Mouse (Mus musculus) hindbrain, embryonic 12.5 days (tissue): ENCODE results near the gene Cda. TPM values are rescaled to one million over a fixed set of nuclear protein-coding genes. Genes with fewer than 3 reads are reported as not detected.
A peak's percentile ranks its signal among the peaks of the same experiment; 100 is the strongest.
"Not testable (repeated sequence)": the region's sequence is repeated elsewhere in the genome, so short reads cannot be mapped to it uniquely, and the experiment has no call there.

Experiments used
- ATAC-seq: fragments of 200-750 bp; cut with Nextera tagmentation; 2 replicates; pipeline ENCODE4 v1.8.0; 2017; ENCODE audit warnings: moderate TSS enrichment; ENCODE audit not compliant: low FRiP score
- H3K27ac ChIP-seq: fragments of 300-500 bp; sonication (generic); 2 replicates; pipeline ENCODE4 v1.5.1; 2016; ENCODE audit warnings: mild to moderate bottlenecking
- H3K27me3 ChIP-seq: fragments of 300-500 bp; sonication (generic); 2 replicates; pipeline ENCODE4 v1.6.1; 2016; ENCODE audit warnings: mild to moderate bottlenecking
- H3K36me3 ChIP-seq: fragments of 300-500 bp; sonication (generic); 2 replicates; pipeline ENCODE4 v1.6.1; 2016; ENCODE audit warnings: mild to moderate bottlenecking
- H3K4me1 ChIP-seq: fragments of 300-500 bp; sonication (generic); 2 replicates; pipeline ENCODE4 v1.6.1; 2016
- H3K4me2 ChIP-seq: fragments of 300-500 bp; sonication (generic); replicated peaks from 2 replicates; pipeline ENCODE4 v1.6.1; 2016; ENCODE audit warnings: mild to moderate bottlenecking
- H3K4me3 ChIP-seq: fragments of 300-500 bp; sonication (generic); 2 replicates; pipeline ENCODE4 v1.5.1; 2016; ENCODE audit warnings: mild to moderate bottlenecking
- H3K9ac ChIP-seq: fragments of 300-500 bp; sonication (generic); 2 replicates; pipeline ENCODE4 v1.6.1; 2016; ENCODE audit warnings: mild to moderate bottlenecking, moderate library complexity
- H3K9me3 ChIP-seq: fragments of 300-500 bp; sonication (generic); replicated peaks from 2 replicates; pipeline ENCODE4 v1.6.1; 2016; ENCODE audit warnings: mild to moderate bottlenecking
- WGBS: fragments of 180-500 bp; shearing (Covaris S2); methylation state at CpG from one replicate; pipeline ENCODE4 v1.1.7; 2016; 5-methylcytosine and 5-hydroxymethylcytosine counted together
- polyA plus RNA-seq: library from polyadenylated mRNA; unstranded; fragments of >200 nt; fragmentation: Nextera tagmentation; extraction: Ambion mirVana; gene quantifications from 2 replicates; pipeline ENCODE4 v1.2.1, GENCODE M21; 2016

Gene Cda
- polyA plus RNA-seq, 1 experiment from 2014 or later, result 4.4 TPM

DNA sequence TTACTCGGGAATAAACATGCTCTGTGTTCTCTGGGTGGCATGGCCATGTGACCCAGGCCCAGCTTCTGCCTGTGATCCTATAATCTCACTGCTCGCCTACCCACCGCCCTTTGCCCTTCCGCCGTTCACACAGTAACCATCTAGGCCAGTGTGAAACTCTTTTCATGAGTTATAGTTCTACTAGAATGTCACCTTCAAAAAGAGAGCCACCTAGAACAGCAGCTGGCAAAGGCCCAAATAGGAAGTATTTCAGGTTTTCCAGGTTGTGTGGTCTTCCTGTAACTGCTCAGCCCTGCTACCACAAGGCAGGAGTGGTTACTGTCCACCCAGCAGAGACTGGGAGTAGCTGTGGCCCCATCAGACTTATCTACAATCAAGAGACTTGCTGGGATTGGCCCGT is 25.0 kb downstream of the Cda start:
- ATAC-seq, result no peak
- H3K27ac ChIP-seq, result no peak overlapping the region
- H3K9me3 ChIP-seq, result no peaks in the 10 kb centered on the region
- no peaks in the 10 kb centered on the region for H3K4me1 ChIP-seq
- no peaks in the 10 kb centered on the region for H3K36me3 ChIP-seq
- 83% methylated on average over 6 of the region's 6 CpGs for WGBS
- no peak overlapping the region for H3K9ac ChIP-seq
- no peaks in the 10 kb centered on the region; the same call in 1 of the 2 replicates for H3K27me3 ChIP-seq
- no peak overlapping the region for H3K4me3 ChIP-seq
- no peak overlapping the region for H3K4me2 ChIP-seq

DNA sequence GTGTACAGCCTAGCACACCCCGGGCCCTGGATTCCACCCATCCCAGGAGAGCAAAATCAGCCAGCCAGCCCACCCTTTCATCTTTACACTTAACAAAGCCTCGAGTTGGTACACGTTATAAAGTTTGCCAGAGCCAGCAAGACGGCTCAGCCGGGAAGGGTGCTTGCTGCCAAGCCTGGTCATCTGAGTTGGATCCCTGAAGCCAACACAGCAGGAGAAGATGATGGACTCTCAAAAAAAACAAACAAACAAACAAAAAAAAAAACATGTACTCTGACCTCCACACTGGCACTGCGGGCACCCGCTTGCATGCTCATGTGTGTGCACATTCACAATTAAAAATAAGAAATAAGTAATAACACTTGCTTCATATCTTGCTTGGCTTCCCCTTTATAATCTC is 25.7 kb downstream of the Cda start:
- Histone ChIP-seq H3K9me3 (no peaks in the 10 kb centered on the region), H3K36me3 (no peaks in the 10 kb centered on the region), H3K9ac (no peak overlapping the region), H3K27me3 (no peaks in the 10 kb centered on the region; the same call in 1 of the 2 replicates), H3K4me3 (no peak overlapping the region), H3K4me1 (no peaks in the 10 kb centered on the region), H3K4me2 (no peak overlapping the region), H3K27ac (no peak overlapping the region)
- WGBS, result 82% methylated on average over 7 of the region's 7 CpGs
- no peak for ATAC-seq

DNA sequence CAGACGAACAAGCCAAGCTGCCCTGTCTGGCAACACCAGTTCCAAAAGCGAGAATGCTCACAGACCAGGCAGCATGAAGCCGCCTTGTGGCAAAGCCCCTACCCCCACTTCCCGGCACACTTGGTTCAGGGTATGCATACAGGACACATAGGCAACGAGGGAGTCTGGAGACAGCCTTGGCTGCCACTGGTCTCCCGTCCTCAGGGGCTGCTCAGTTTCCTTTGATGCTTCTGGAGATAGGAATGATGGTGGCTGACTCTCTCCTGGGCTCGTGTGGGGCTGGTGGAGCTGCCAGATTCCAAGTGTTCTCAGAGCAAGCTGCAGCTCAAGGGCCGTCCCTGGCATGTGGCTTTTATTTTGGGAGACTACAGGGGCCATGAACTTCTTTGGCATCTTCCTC is 26.4 kb downstream of the Cda start:
- Histone ChIP-seq H3K27me3 (no peaks in the 10 kb centered on the region; the same call in 1 of the 2 replicates), H3K4me3 (no peak overlapping the region), H3K9ac (no peak overlapping the region), H3K9me3 (no peaks in the 10 kb centered on the region), H3K4me1 (no peaks in the 10 kb centered on the region), H3K4me2 (no peak overlapping the region), H3K36me3 (no peaks in the 10 kb centered on the region), H3K27ac (no peak overlapping the region)
- ATAC-seq, result no peak
- WGBS, result 70% methylated on average over 8 of the region's 8 CpGs

DNA sequence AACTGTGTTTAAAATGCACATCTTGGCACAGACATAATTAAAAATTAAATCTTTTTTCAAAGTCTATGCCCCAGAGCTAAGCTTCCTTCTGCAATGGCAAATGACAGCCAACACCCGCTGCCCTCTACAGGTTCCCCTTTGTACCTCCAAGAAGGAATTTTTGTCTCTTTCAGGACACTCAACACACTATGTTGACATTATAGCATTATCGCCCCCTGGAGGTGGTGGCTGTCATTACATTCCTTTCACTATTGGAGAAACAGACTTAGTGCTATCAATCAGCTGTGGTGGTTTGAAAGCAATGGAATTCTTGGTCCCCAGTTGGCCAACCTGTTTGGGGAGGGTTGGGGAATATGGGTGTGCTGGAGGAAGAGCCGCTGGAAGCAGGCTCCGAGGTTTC is 27.8 kb downstream of the Cda start:
- Histone ChIP-seq H3K4me2 (no peak overlapping the region), H3K4me1 (no peaks in the 10 kb centered on the region), H3K36me3 (no peaks in the 10 kb centered on the region), H3K4me3 (no peak overlapping the region), H3K9me3 (no peaks in the 10 kb centered on the region), H3K27ac (no peak overlapping the region), H3K27me3 (no peaks in the 10 kb centered on the region; the same call in 1 of the 2 replicates), H3K9ac (no peak overlapping the region)
- no peak for ATAC-seq
- WGBS, result 27% methylated on average over 4 of the region's 4 CpGs

DNA sequence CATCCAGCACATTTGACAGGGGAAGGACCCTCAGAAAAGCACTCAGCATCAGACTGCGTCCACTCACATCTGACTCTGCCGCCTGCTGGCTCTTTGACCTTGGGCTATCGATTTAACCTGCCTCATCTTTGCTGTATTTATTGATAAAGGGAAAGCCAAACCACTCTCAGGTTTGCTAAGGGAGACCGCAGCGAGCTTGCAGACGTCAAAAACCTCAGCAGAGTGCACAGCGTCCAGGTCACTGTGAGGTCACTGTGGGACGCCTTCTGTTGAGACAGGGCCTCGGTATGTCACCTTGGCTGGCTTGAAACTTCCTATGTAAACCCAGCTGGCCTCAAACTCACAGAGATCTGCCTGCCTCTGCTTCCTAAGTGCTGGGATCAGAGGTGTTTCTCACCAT is 30.5 kb downstream of the Cda start:
- no peaks in the 10 kb centered on the region for H3K4me1 ChIP-seq
- H3K9ac ChIP-seq, result no peak overlapping the region
- H3K27ac ChIP-seq, result no peak overlapping the region
- no peak for ATAC-seq
- H3K4me2 ChIP-seq, result no peak overlapping the region
- no peaks in the 10 kb centered on the region for H3K36me3 ChIP-seq
- H3K9me3 ChIP-seq, result no peaks in the 10 kb centered on the region
- 76% methylated on average over 9 of the region's 9 CpGs for WGBS
- no peak overlapping the region for H3K4me3 ChIP-seq
- H3K27me3 ChIP-seq, result no peaks in the 10 kb centered on the region

DNA sequence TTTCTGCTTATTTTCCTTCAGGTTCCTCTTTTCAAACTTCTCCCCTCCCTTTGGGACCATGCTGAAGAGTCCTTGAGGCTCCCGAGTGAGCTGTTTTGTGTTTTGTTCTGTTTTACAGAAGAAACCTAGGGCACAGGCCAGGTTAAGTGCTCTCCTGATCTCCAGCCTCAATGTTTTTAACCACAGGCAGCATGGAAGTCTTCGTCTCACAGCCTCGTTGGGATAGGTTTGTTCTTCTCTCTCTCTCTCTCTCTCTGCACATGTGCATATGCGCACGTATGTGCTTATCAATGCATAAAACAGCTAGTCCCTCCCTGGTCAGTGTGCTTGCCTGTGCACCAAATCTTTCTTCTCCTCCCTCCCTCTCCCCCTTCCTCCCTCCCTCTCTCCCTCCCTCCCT is 30.9 kb downstream of the Cda start:
- H3K4me3 ChIP-seq, result no peak overlapping the region
- 0 out of 2 replicates have a peak, but pooled peaks cover 3% of the 10 kb centered on the region for H3K27me3 ChIP-seq
- no peak for ATAC-seq
- no peaks in the 10 kb centered on the region for H3K4me1 ChIP-seq
- no peak overlapping the region for H3K4me2 ChIP-seq
- no peaks in the 10 kb centered on the region for H3K9me3 ChIP-seq
- 79% methylated on average over 5 of the region's 5 CpGs for WGBS
- no peaks in the 10 kb centered on the region for H3K36me3 ChIP-seq
- no peak overlapping the region for H3K27ac ChIP-seq
- H3K9ac ChIP-seq, result no peak overlapping the region

DNA sequence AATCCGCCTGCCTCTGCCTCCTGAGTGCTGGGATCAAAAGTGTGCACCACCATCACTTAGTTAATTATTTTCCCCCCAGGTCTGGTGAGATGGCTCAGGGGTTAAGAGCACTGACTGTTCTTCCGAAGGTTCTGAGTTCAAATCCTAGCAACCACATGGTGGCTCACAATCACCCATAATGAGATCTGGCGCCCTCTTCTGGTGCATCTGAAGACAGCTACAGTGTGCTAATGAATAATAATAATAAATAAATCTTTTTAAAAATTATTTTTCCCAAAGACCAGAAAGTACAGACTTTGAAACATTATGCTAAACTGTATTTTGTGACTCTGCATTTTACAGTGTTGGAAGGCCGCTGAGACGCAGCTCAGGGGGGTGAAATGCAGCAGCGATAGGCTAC is 32.1 kb downstream of the Cda start:
- Histone ChIP-seq H3K27me3 (peaks cover 10% of the 10 kb centered on the region; the same call in 1 of the 2 replicates), H3K9ac (no peak overlapping the region), H3K4me2 (no peak overlapping the region), H3K4me3 (no peak overlapping the region), H3K27ac (no peak overlapping the region), H3K9me3 (no peaks in the 10 kb centered on the region), H3K4me1 (no peaks in the 10 kb centered on the region), H3K36me3 (no peaks in the 10 kb centered on the region)
- 84% methylated on average over 6 of the region's 6 CpGs for WGBS
- no peak for ATAC-seq

DNA sequence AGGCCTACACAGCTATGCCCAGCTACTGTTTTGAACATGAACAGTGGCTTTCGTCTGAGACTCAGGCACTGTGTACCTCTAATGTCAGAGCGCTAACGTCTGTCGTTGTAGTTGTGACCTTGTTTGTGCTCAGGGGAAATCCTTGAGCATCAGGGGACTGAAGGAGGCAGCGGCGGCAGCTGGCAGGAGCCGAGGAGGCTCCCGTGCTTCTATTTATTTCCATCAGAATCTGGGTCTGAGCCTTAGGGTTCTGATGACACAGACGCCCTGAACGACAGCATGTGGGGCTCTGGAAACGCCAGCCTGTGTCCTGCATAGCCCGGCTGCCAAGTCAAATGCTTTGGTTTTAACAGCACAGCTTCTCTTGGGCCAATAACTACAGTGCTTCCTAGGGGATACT is 32.8 kb downstream of the Cda start:
- Histone ChIP-seq H3K36me3 (no peaks in the 10 kb centered on the region), H3K27me3 (peaks cover 10% of the 10 kb centered on the region; the same call in 1 of the 2 replicates), H3K9me3 (no peaks in the 10 kb centered on the region), H3K4me2 (no peak overlapping the region), H3K4me3 (no peak overlapping the region), H3K9ac (no peak overlapping the region), H3K27ac (no peak overlapping the region), H3K4me1 (0 out of 2 replicates have a peak, but pooled peaks cover 5% of the 10 kb centered on the region)
- no peak for ATAC-seq
- WGBS, result 79% methylated on average over 12 of the region's 12 CpGs

DNA sequence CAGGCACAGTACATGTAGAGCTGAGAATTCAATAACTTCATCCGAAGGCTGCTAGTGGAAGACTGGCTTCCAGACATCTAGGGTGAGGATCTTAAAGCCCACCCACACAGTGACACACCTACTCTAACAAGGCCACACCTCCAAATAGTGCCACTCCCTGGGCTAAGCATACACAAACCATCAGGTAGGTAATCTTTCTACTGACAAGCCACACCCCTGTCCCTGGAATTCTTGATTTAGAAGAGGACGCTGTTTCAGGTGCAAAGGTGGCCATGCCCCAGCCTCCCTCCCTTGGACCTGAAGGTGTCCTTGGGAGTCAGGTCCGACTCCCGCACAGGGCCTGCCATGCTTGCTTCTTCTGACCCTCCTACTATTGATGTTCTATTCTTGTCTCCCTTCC is 34.7 kb downstream of the Cda start:
- no peak overlapping the region for H3K4me3 ChIP-seq
- no peaks in the 10 kb centered on the region for H3K9me3 ChIP-seq
- no peak overlapping the region for H3K27ac ChIP-seq
- H3K9ac ChIP-seq, result no peak overlapping the region
- no peak overlapping the region for H3K4me2 ChIP-seq
- H3K27me3 ChIP-seq, result peaks cover 10% of the 10 kb centered on the region; the same call in 1 of the 2 replicates
- 91% methylated on average over 4 of the region's 4 CpGs for WGBS
- H3K36me3 ChIP-seq, result no peaks in the 10 kb centered on the region
- H3K4me1 ChIP-seq, result 0 out of 2 replicates have a peak, but pooled peaks cover 5% of the 10 kb centered on the region
- no peak for ATAC-seq

DNA sequence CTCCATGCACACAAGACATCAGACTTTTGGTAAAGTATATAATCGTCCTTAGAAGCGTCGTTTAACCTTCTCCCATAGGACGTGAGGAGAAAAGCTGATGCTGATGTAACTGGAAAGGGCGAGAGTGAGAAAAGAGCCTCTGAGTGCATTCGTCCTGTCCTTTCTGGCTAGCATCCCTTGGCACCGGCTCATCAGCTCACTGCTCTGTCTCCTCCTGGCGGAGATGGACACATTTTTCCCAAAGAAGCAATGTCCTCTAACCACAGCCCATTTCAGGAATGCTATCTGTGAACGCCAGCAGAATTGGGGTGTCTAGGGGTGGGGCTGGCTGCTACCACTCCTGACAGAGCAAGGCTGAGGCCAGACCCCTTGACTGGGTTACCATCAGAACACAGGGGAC is 36.1 kb downstream of the Cda start:
- WGBS, result 77% methylated on average over 9 of the region's 9 CpGs
- Histone ChIP-seq H3K27ac (no peak overlapping the region), H3K36me3 (no peaks in the 10 kb centered on the region), H3K4me3 (no peak overlapping the region), H3K27me3 (peaks cover 10% of the 10 kb centered on the region; the same call in 1 of the 2 replicates), H3K9ac (no peak overlapping the region), H3K4me1 (0 out of 2 replicates have a peak, but pooled peaks cover 5% of the 10 kb centered on the region), H3K9me3 (no peaks in the 10 kb centered on the region), H3K4me2 (no peak overlapping the region)
- no peak for ATAC-seq

DNA sequence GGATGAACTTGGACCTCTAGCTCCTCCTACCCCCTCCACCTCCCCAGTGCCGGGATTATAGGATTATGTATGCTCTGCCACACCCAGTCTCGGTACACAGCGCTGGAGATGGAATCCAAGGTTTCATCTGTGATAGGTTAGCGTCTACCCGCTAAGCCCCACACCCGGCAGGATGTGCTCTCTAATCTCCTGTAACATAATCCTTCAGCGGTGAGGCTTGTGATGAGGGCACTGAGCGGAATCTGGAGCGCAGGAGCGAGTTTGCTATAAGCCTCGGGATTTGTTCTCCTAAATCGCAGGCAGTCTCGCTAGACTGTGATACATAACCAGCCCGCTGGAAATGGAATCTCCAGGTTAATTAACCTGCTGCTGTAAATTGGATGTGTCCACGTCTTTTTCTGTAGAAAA is 37.5 kb downstream of the Cda start:
- Histone ChIP-seq H3K9me3 (no peaks in the 10 kb centered on the region), H3K9ac (no peak overlapping the region), H3K4me2 (no peak overlapping the region), H3K36me3 (no peaks in the 10 kb centered on the region), H3K27me3 (peaks cover 10% of the 10 kb centered on the region; the same call in 1 of the 2 replicates), H3K27ac (no peak overlapping the region), H3K4me3 (no peak overlapping the region), H3K4me1 (peaks cover 10% of the 10 kb centered on the region)
- ATAC-seq, result no peak
- 38% methylated on average over 15 of the region's 15 CpGs for WGBS

DNA sequence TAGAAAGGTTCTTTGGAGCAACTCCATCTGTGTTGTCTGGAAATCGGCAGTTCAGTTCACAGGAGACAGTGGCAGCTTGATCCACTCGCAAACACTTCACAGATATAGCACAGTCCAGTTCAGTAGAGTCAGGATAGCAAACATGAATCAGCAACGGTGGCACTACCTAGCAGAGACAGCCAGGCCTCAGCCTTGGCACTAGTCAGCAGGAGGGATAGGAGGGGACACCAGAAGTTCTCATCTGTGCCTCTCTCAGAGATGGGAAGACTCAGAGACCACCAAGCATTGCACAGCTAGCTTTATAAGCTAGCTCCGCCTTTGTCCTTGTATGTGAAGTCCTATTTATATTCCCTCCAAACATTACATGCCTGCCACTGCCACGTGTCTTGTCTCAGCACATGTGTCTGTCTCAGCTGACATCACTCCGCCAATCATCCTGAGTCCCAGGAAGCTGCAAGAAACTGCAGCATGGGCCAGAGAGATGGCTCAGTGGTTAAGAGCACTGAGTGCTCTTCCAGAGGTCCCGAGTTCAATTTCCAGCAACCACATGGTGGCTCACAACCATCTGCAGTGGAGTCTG is 39.8 kb downstream of the Cda start:
- WGBS, result 68% methylated on average over 7 of the region's 7 CpGs

DNA sequence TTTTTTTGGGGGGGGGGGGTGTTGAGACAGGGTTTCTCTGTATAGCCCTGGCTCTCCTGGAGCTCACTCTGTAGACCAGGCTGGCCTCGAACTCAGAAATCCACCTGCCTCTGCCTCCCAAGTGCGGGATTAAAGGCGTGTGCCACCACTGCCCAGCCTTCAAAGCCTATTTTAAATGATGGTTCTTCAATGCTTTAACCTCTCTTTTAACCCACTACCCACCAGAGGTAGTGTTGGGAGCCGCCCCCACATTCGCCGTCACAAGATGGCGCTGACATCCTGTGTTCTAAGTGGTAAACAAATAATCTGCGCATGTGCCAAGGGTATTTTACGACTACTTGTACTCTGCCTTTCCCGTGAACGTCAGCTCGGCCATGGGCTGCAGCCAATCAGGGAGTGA is 40.6 kb downstream of the Cda start:
- not testable (repeated sequence) for ATAC-seq, H3K4me3 ChIP-seq, H3K4me2 ChIP-seq, H3K9ac ChIP-seq, H3K9me3 ChIP-seq, H3K27ac ChIP-seq, H3K36me3 ChIP-seq, H3K27me3 ChIP-seq
- H3K4me1 ChIP-seq, result peaks cover 27% of the 10 kb centered on the region
- WGBS, result 57% methylated on average over 9 of the region's 12 CpGs

More for the DNA sequence above, 39.8 kb downstream of the Cda start:
- H3K9me3 ChIP-seq, result no peaks in the 10 kb centered on the region
- H3K4me1 ChIP-seq, result peaks cover 23% of the 10 kb centered on the region
- peak overlapping the region; percentile 7; the same call in 1 of the 2 replicates for H3K27ac ChIP-seq
- peaks cover 10% of the 10 kb centered on the region; the same call in 1 of the 2 replicates for H3K27me3 ChIP-seq
- H3K36me3 ChIP-seq, result no peaks in the 10 kb centered on the region
- ATAC-seq, result no peak
- no peak overlapping the region for H3K9ac ChIP-seq
- H3K4me2 ChIP-seq, result peak overlapping the region; percentile 43
- peak overlapping the region; percentile 21 for H3K4me3 ChIP-seq
